Mouse (Mus musculus): ENCODE data around the gene Gm11569. TPM values are rescaled to one million over a fixed set of nuclear protein-coding genes. Genes with fewer than 3 reads are reported as not detected.
"Not testable (repeated sequence)": the region's sequence is repeated elsewhere in the genome, so short reads cannot be mapped to it uniquely, and the experiment has no call there.

Gene Gm11569
- total RNA-seq (2021), result not detected

DNA sequence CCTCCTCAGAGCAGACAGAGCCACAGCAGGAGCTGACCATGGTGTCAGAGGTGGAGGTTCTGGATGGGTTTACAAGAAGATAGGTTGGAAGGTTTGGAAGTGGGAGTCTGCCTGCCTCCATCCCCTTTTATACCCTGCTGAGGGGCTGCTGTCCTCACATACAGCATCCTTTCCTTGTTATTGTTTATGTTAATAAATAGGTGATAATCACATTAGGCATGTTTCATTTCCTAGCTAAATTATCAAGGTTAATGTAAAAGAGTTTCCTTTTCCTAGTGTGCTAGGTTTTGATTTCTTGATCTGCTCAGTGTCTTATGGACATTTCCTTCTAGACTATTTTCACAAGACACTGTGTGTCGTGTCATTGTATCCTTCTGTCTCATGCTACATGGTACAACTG lies at the start of gene Gm11569:
Gm11569 (minus strand) TSS at position 101 of the 400 bp plus-strand sequence.
- DNase-seq, result not testable (repeated sequence)

DNA sequence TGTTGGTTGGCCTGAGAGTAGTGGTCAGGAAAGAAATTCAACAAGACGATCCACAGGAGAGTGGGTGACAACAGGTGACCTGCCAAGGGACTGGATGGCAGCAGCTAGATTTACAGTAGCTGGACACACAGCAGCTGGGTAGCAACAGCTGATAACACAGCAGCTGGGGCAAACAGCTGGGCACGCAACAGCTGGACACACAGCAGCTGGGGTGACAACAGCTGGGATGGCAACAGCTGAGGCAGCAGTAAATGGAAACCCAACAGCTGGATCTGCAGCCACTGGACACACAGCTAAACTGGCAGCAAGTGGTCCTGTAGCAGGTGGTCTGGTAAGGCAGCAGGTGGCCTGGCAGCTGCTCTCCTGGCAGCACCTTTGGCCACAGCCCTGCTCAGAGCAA lies 48.0 kb upstream of the Gm11569 start:
- DNase-seq, result no peak

DNA sequence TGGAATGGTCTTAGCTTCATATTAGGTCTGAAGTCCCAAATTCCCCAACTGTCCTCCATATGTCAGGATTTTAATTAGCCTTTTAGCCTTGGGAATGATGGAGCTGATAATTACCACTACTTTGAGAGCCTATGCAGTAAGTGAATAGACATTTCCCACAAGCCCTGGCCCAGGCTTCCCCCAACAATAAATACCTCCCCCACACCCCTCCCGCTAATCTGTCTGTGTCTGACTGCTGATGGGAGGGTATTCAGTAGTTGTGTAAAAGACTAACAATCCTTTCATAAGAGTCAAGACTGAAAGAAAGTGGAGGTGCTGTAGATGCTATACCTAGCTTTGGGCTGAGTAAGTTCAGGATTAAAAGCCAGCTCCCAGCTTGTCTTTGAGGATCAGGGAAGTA lies 43.5 kb upstream of the Gm11569 start:
- no peak for DNase-seq

DNA sequence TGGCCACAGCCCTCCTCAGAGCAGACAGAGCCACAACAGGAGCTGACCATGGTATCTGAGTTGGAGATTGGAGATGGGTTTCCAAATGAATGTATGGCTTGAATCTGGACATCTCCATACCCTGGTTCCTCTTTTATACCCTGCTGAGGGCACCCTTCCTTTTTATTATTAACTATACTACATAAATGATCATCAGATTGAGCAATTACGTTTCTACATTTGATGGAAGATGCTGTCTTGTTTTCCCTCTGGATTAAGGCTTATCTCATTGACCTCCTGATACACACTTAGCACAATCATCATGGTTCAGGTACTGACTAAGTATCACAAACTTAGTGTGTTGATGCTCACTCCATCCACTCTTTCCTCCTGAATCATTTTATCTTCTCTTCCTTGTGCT lies 39.2 kb upstream of the Gm11569 start, which contains the start of gene 2300003K06Rik:
2300003K06Rik (minus strand) TSS at position 101 of the 400 bp plus-strand sequence.
- no peak for DNase-seq

DNA sequence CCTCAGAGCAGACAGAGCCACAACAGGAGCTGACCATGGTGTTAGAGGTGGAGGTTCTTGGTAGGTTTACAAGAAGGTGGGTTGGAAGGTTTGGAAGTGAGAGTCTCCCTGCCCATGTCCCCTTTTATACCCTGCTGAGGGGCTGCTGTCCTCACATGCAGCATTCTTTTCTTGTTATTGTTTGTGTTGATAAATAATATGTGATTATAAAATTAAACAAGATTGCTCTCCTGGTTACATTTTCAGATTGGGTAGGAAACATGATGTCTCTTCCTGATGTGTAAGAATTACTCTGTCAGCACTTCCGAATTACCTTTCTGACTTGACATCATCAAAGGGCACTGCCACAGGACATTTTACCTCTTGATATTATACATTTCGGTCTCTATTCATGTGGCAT lies 16.8 kb upstream of the Gm11569 start, which contains the start of gene Gm11564:
Gm11564 (minus strand) TSS at position 101 of the 400 bp plus-strand sequence.
- DNase-seq, result not testable (repeated sequence)

DNA sequence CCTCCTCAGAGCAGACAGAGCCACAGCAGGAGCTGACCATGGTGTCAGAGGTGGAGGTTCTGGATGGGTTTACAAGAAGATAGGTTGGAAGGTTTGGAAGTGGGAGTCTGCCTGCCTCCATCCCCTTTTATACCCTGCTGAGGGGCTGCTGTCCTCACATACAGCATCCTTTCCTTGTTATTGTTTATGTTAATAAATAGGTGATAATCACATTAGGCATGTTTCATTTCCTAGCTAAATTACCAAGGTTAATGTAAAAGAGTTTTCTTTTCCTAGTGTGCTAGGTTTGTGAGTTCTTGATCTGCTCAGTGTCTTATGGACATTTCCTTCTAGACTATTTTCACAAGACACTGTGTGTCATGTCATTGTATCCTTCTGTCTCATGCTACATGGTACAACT lies 11.1 kb upstream of the Gm11569 start, which contains the start of gene Krtap4-13:
Krtap4-13 (minus strand) TSS at position 101 of the 400 bp plus-strand sequence.
- not testable (repeated sequence) for DNase-seq

DNA sequence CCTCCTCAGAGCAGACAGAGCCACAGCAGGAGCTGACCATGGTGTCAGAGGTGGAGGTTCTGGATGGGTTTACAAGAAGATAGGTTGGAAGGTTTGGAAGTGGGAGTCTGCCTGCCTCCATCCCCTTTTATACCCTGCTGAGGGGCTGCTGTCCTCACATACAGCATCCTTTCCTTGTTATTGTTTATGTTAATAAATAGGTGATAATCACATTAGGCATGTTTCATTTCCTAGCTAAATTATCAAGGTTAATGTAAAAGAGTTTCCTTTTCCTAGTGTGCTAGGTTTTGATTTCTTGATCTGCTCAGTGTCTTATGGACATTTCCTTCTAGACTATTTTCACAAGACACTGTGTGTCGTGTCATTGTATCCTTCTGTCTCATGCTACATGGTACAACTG lies 5.6 kb upstream of the Gm11569 start, which contains the start of gene Gm11554:
Gm11554 (minus strand) TSS at position 101 of the 400 bp plus-strand sequence.
- not testable (repeated sequence) for DNase-seq

DNA sequence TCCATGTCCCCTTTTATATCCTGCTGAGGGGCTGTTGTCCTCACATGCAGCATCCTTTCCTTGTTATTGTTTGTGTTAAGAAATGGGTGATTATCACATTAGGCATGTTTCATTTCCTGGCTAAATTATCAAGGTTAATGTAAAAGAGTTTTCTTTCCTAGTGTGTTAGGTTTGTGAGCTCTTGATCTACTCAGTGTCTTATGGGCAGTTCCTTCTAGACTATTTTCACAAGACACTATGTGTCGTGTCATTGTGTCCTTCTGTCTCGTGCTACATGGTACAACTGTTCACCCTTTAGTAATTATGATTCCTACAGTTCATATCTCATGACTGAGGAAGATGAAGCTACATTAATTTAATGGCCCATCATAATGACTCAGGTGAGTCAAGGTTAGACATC lies 5.4 kb downstream of the Gm11569 start, which contains the start of gene Gm11596:
Gm11596 (minus strand) TSS at position 101 of the 400 bp plus-strand sequence.
- no peak for DNase-seq

DNA sequence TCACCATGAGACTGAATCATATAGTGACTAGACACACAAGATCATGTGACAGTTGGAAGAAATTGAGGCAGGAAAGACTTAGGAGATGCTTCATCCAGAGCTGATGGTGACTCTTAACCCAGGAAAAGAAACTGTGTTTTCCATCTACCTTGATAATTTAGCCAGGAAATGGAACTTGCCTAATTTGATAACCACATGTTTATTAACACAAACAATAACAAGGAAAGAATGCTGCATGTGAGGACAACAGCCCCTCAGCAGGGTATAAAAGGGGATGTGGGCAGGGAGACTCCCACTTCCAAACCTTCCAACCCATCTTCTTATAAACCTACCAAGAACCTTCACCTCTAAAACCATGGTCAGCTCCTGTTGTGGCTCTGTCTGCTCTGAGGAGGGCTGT lies 13.8 kb downstream of the Gm11569 start, which contains the start of gene Krtap4-9:
Krtap4-9 (plus strand) TSS at position 301 of the 400 bp plus-strand sequence.
- not testable (repeated sequence) for DNase-seq

DNA sequence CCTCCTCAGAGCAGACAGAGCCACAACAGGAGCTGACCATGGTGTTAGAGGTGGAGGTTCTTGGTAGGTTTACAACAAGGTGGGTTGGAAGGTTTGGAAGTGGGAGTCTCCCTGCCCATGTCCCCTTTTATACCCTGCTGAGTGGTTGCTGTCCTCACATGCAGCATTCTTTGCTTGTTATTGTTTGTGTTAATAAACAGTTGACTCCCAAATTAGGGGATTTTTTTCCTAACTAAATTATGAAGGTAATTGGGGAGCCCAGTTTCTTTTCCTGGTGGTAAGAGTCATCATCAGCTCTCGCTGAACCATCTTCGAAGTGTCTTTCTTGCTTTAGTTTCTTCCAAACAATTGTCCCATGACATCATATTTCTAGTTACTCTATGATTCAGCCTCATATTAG lies 18.1 kb downstream of the Gm11569 start, which contains the start of gene Krtap4-8:
Krtap4-8 (minus strand) TSS at position 101 of the 400 bp plus-strand sequence.
- DNase-seq, result no peak

DNA sequence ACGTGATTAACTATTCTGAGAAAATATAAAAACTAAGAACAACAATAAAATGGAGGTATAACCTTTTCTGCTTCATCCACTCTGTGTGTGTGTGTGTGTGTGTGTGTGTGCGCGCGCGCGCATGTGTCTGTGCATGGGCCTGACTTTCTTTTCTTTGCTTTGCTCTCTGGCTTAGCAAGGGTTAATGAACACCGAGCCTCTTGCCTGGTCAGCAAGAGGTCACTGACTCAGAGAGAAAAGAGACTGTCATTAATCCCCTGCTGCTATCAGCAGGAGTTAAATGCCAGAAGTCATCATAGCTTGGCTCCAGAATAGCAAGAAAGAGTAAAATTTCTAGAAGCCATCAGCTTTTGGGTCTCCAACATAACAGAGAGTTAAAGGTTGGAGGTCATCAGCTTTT lies 20.3 kb downstream of the Gm11569 start:
- no peak for DNase-seq

DNA sequence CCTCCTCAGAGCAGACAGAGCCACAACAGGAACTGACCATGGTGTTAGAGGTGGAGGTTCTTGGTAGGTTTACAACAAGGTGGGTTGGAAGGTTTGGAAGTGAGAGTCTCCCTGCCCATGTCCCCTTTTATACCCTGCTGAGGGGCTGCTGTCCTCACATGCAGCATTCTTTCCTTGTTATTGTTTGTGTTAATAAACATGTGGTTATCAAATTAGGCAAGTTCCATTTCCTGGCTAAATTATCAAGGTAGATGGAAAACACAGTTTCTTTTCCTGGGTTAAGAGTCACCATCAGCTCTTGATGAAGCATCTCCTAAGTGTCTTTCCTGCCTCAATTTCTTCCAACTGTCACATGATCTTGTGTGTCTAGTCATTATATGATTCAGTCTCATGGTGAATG lies 25.9 kb downstream of the Gm11569 start, which contains the start of gene Gm11595:
Gm11595 (minus strand) TSS at position 101 of the 400 bp plus-strand sequence.
- not testable (repeated sequence) for DNase-seq

DNA sequence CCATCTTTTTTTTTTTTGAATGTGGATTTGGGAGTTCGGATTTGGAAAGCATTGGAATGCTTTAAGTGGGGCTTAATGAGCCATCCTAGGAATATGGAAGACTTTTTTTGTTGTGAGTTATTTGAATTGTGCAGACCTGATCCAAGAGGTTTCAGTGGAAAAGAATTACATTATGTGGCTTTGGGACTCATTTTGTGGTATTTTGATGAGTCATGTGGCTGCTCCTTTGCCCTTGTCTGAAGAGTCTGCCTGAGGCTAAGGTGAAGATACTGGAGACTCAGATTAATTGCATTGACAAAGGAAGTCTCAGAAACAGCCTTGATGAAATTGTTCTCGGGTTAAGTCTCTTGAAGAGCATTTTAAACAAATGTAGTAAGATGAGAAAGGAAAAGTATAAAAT lies 30.3 kb downstream of the Gm11569 start:
- DNase-seq, result no peak

DNA sequence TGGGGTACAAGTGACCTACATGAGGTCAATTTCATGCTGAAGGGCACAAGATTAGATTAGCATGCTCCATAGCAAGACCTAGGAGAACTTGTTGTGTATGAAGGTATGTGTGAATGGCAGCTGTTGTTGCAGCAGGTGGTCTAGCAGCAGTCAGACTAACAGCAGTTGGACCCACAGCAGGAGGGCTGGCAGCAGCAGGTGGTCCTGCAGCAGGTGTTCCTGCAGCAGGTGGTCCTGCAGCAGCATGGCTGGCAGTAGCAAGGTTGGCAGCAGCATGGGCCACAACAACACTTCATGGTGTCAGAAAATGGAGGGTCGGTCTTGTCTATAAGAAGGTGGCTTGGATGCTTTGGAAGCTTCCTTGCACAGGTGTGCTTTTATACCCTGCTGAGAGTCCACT lies 39.9 kb downstream of the Gm11569 start:
- DNase-seq, result no peak

Other genes starting within 250 kb of the Gm11569 start
- gene Krtap3-3, start 248.1 kb downstream of the Gm11569 start, total RNA-seq (2021), result not detected
- gene Krtap3-2, start 242.1 kb downstream of the Gm11569 start, total RNA-seq (2021), result not detected
- not detected for gene Gm11939, start 239.5 kb downstream of the Gm11569 start, total RNA-seq (2021)
- gene Krtap3-1, start 232.3 kb downstream of the Gm11569 start, total RNA-seq (2021), result not detected
- gene Krtap1-5, start 217.9 kb downstream of the Gm11569 start, total RNA-seq (2021), result not detected
- gene Krtap1-4, start 215.3 kb downstream of the Gm11569 start, total RNA-seq (2021), result not detected
- not detected for gene Krtap1-3, start 207.6 kb downstream of the Gm11569 start, total RNA-seq (2021)
- gene Krtap9-3, start 200.8 kb downstream of the Gm11569 start, total RNA-seq (2021), result not detected
- gene Gm11938, start 195.6 kb downstream of the Gm11569 start, total RNA-seq (2021), result not detected
- gene Gm11937, start 188.7 kb downstream of the Gm11569 start, total RNA-seq (2021), result not detected
- not detected for gene Krtap2-4, start 184.1 kb downstream of the Gm11569 start, total RNA-seq (2021)
- gene Gm11562, start 178.5 kb downstream of the Gm11569 start, total RNA-seq (2021), result not detected
- gene Krtap4-1, start 170.7 kb downstream of the Gm11569 start, total RNA-seq (2021), result not detected
- gene Krtap4-2, start 163.8 kb downstream of the Gm11569 start, total RNA-seq (2021), result not detected
- not detected for gene Krtap4-7, start 154.8 kb downstream of the Gm11569 start, total RNA-seq (2021)
- not detected for gene Gm11555, start 148.7 kb downstream of the Gm11569 start, total RNA-seq (2021)
- not detected for gene Gm11563, start 140.0 kb downstream of the Gm11569 start, total RNA-seq (2021)
- gene Krtap4-6, start 133.0 kb downstream of the Gm11569 start, total RNA-seq (2021), result not detected
- gene Gm14190, start 108.2 kb downstream of the Gm11569 start, total RNA-seq (2021), result not detected
- gene Gm14180, start 64.6 kb downstream of the Gm11569 start, total RNA-seq (2021), result not detected
- not detected for gene Gm11595, start 26.0 kb downstream of the Gm11569 start, total RNA-seq (2021)
- gene Krtap4-8, start 18.2 kb downstream of the Gm11569 start, total RNA-seq (2021), result not detected
- not detected for gene Krtap4-9, start 13.7 kb downstream of the Gm11569 start, total RNA-seq (2021)
- not detected for gene Gm11596, start 5.5 kb downstream of the Gm11569 start, total RNA-seq (2021)
- gene Gm11554, start 5.5 kb upstream of the Gm11569 start, total RNA-seq (2021), result not detected
- gene Krtap4-13, start 11.0 kb upstream of the Gm11569 start, total RNA-seq (2021), result not detected
- gene Gm11564, start 16.7 kb upstream of the Gm11569 start, total RNA-seq (2021), result not detected
- not detected for gene 2300003K06Rik, start 39.1 kb upstream of the Gm11569 start, total RNA-seq (2021)
- gene Krtap4-16, start 52.7 kb upstream of the Gm11569 start, total RNA-seq (2021), result not detected
- gene Gm11568, start 59.0 kb upstream of the Gm11569 start, total RNA-seq (2021), result not detected
- not detected for gene Gm11559, start 65.5 kb upstream of the Gm11569 start, total RNA-seq (2021)
- not detected for gene Krtap9-1, start 74.5 kb upstream of the Gm11569 start, total RNA-seq (2021)
- gene Gm11567, start 80.3 kb upstream of the Gm11569 start, total RNA-seq (2021), result not detected
- not detected for gene Krtap31-1, start 109.0 kb upstream of the Gm11569 start, total RNA-seq (2021)
- not detected for gene Gm11565, start 115.8 kb upstream of the Gm11569 start, total RNA-seq (2021)
- gene Krtap31-2, start 137.4 kb upstream of the Gm11569 start, total RNA-seq (2021), result not detected
- gene Krtap9-5, start 149.5 kb upstream of the Gm11569 start, total RNA-seq (2021), result not detected
- not detected for gene Krtap29-1, start 180.1 kb upstream of the Gm11569 start, total RNA-seq (2021)
- gene Krtap16-1, start 187.7 kb upstream of the Gm11569 start, total RNA-seq (2021), result not detected
- gene Krtap17-1, start 195.1 kb upstream of the Gm11569 start, total RNA-seq (2021), result not detected
- gene Krt33a, start 217.3 kb upstream of the Gm11569 start, total RNA-seq (2021), result not detected
- not detected for gene Krt33b, start 230.9 kb upstream of the Gm11569 start, total RNA-seq (2021)
- not detected for gene Krt34, start 242.6 kb upstream of the Gm11569 start, total RNA-seq (2021)